Comparison of ENCODE assay signal across 35 mouse cellular contexts in genomic region chr16:40375314-40375713, GRCm38 (mm10).
"Had no signal": no experiment of that assay in that cellular context is flagged by ENCODE, and none has a peak within 500 bp of the region (broad histone marks: within the 10 kb centered on the region; RNA-seq: fewer than 3 reads in every experiment).

No protein-coding gene starts in this region.

- ATAC-seq: hindbrain, embryonic 16.5 days; hindbrain, postnatal 0 days; inflammation-experienced regulatory T-cells, adult 6 months; intestine, embryonic 15.5 days; intestine, embryonic 16.5 days; intestine, postnatal 0 days had no signal

- H3K36me3 ChIP-seq: heart, embryonic 12.5 days; heart, embryonic 13.5 days; heart, embryonic 15.5 days; hindbrain, embryonic 10.5 days; hindbrain, embryonic 12.5 days; hindbrain, embryonic 13.5 days; hindbrain, embryonic 15.5 days; intestine, embryonic 15.5 days; kidney, embryonic 15.5 days had no signal

- H3K4me1 ChIP-seq: heart, embryonic 12.5 days; heart, embryonic 13.5 days; heart, embryonic 15.5 days; hindbrain, embryonic 10.5 days; hindbrain, embryonic 15.5 days; intestine, embryonic 15.5 days; kidney, embryonic 15.5 days had no signal

- H3K27ac ChIP-seq: heart, embryonic 13.5 days; heart, embryonic 15.5 days; hindbrain, embryonic 10.5 days; hindbrain, embryonic 12.5 days; hindbrain, embryonic 13.5 days; hindbrain, embryonic 14.5 days; hindbrain, embryonic 15.5 days; hindbrain, postnatal 0 days; intestine, embryonic 15.5 days; kidney, embryonic 15.5 days; kidney, postnatal 0 days; layer of hippocampus, adult 2 months; left cerebral cortex, adult 2 months had no signal

- H3K9me3 ChIP-seq: heart, embryonic 12.5 days; heart, embryonic 13.5 days; heart, embryonic 15.5 days; hindbrain, embryonic 10.5 days; hindbrain, embryonic 12.5 days; hindbrain, embryonic 13.5 days; hindbrain, embryonic 15.5 days; intestine, embryonic 15.5 days; kidney, embryonic 15.5 days had no signal

- H3K4me2 ChIP-seq: heart, embryonic 11.5 days; heart, embryonic 12.5 days; heart, embryonic 13.5 days; heart, embryonic 15.5 days; hindbrain, embryonic 12.5 days; hindbrain, embryonic 13.5 days; hindbrain, embryonic 14.5 days; hindbrain, embryonic 15.5 days; intestine, embryonic 15.5 days; kidney, embryonic 15.5 days had no signal

- DNase-seq: heart, postnatal 10 days; heart, postnatal 14 days; heart, postnatal 36 days; heart, postnatal 4 days; kidney, adult 11 months; kidney, adult 18-20 months; kidney, adult 2 months; kidney, adult 8-10 months; kidney, adult 9 months; kidney, postnatal 10 days; kidney, postnatal 14 days; kidney, postnatal 25 days; kidney, postnatal 36 days; kidney, postnatal 4 days; layer of hippocampus, adult 9-11 months; layer of hippocampus, postnatal 36 days had no signal

- H3K27me3 ChIP-seq: heart, embryonic 12.5 days; heart, embryonic 13.5 days; heart, embryonic 15.5 days; hindbrain, embryonic 12.5 days; hindbrain, embryonic 13.5 days; hindbrain, embryonic 15.5 days; intestine, embryonic 15.5 days; kidney, embryonic 15.5 days had no signal

- H3K4me3 ChIP-seq: heart, embryonic 12.5 days; heart, embryonic 13.5 days; heart, embryonic 15.5 days; hindbrain, embryonic 10.5 days; hindbrain, embryonic 12.5 days; hindbrain, embryonic 13.5 days; hindbrain, embryonic 15.5 days; intestine, embryonic 15.5 days; kidney, embryonic 15.5 days; layer of hippocampus, adult 2 months; left cerebral cortex, adult 2 months had no signal

- H3K9ac ChIP-seq: heart, embryonic 12.5 days; heart, embryonic 13.5 days; heart, embryonic 15.5 days; hindbrain, embryonic 12.5 days; hindbrain, embryonic 13.5 days; hindbrain, embryonic 14.5 days; hindbrain, embryonic 15.5 days; intestine, embryonic 15.5 days; kidney, embryonic 15.5 days had no signal
